Mouse (Mus musculus) liver, adult 2 months (tissue): ENCODE measurements at regions not wholly inside any gene's neighbourhood (a gene's known extent, or its start where the extent isn't known, plus 50 kb on each side); places are given as distances from the start of the nearest gene placed in this dataset.

ENCODE experiments used
- DNase-seq: peaks from one replicate; pipeline ENCODE4 v3.0.0-alpha.2; 2011; ENCODE audit warnings: low read depth, low spot score; ENCODE audit errors: extremely low read depth
- H3K27ac ChIP-seq: fragments of 200-500 bp; replicated peaks from 2 replicates; pipeline ENCODE4 v1.5.1; 2012; ENCODE audit warnings: low read depth, mild to moderate bottlenecking, control low read depth, inconsistent platforms, low read length; ENCODE audit not compliant: insufficient read depth
- H3K27me3 ChIP-seq: fragments of 200-500 bp; 2 replicates; pipeline ENCODE4 v1.6.1; 2012; ENCODE audit warnings: mild to moderate bottlenecking, moderate library complexity, low read length, inconsistent platforms; ENCODE audit not compliant: control insufficient read depth, insufficient read depth
- H3K36me3 ChIP-seq: fragments of 200-500 bp; 2 replicates; pipeline ENCODE4 v1.6.1; 2012; ENCODE audit warnings: low read length, inconsistent platforms; ENCODE audit not compliant: control insufficient read depth, insufficient read depth
- H3K4me1 ChIP-seq: fragments of 200-500 bp; 2 replicates; pipeline ENCODE4 v1.6.1; 2011; ENCODE audit warnings: low read length; ENCODE audit not compliant: control insufficient read depth, insufficient read depth
- H3K4me3 ChIP-seq: fragments of 200-500 bp; 2 replicates; pipeline ENCODE4 v1.5.1; 2011; ENCODE audit warnings: low read depth, mild to moderate bottlenecking, control low read depth, low read length, moderate library complexity; ENCODE audit not compliant: insufficient read depth
- H3K79me2 ChIP-seq: fragments of 200-500 bp; 2 replicates; pipeline ENCODE4 v1.6.1; 2012; ENCODE audit warnings: inconsistent platforms, mild to moderate bottlenecking, low read length, moderate library complexity; ENCODE audit not compliant: control insufficient read depth, insufficient read depth
- H3K9ac ChIP-seq: fragments of 200-500 bp; 2 replicates; pipeline ENCODE4 v1.6.1; 2012; ENCODE audit warnings: low read depth, mild to moderate bottlenecking, control low read depth, inconsistent platforms, low read length
- CTCF ChIP-seq: fragments of 200-500 bp; IDR thresholded peaks from 2 replicates; pipeline ENCODE4 v1.5.1; 2011; ENCODE audit warnings: low read depth, low read length, control low read depth
- POLR2A ChIP-seq: fragments of 200-500 bp; IDR thresholded peaks from 2 replicates; pipeline ENCODE4 v1.6.1; 2011; ENCODE audit warnings: low read length, control low read depth; ENCODE audit not compliant: insufficient read depth; ENCODE audit errors: extremely low read depth
- WGBS: fragments of 180-500 bp; shearing (Covaris S2); methylation state at CpG from one replicate; pipeline ENCODE4 v1.1.7; 2018; 5-methylcytosine and 5-hydroxymethylcytosine counted together

DNA sequence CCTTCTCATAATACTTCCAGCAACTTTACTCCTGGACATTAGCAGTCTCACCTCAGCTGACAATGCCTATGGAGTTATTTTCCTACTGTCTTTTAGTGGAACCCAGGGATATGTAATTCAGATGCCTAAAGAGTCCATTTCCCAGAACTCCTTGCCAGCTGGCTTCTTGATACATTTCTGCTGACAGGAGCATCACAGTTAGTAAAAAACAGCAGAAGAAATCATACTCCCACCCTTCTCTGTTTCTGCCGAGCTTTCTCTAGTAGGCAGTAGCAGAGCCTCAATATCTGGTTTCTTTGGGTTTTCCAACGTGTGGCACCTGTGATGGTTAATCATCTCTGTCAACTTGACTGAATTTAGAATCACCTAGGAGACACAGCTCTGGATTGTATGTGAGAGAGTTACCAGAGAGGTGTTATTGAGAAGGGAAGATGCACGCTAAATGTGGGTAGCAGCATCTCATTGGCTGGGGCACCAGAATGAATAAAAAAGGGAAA lies 269.1 kb upstream of the Ncam1 start:
- no peak for DNase-seq
- Histone ChIP-seq H3K4me3 (no peak overlapping the region), H3K79me2 (no peaks in the 10 kb centered on the region), H3K27me3 (no peaks in the 10 kb centered on the region; the same call in 1 of the 2 replicates), H3K36me3 (no peaks in the 10 kb centered on the region), H3K9ac (no peak overlapping the region), H3K27ac (no peak overlapping the region), H3K4me1 (no peaks in the 10 kb centered on the region)
- TF ChIP-seq CTCF (no peak), POLR2A (no peak)
- 72% methylated on average over 3 of the region's 3 CpGs for WGBS

DNA sequence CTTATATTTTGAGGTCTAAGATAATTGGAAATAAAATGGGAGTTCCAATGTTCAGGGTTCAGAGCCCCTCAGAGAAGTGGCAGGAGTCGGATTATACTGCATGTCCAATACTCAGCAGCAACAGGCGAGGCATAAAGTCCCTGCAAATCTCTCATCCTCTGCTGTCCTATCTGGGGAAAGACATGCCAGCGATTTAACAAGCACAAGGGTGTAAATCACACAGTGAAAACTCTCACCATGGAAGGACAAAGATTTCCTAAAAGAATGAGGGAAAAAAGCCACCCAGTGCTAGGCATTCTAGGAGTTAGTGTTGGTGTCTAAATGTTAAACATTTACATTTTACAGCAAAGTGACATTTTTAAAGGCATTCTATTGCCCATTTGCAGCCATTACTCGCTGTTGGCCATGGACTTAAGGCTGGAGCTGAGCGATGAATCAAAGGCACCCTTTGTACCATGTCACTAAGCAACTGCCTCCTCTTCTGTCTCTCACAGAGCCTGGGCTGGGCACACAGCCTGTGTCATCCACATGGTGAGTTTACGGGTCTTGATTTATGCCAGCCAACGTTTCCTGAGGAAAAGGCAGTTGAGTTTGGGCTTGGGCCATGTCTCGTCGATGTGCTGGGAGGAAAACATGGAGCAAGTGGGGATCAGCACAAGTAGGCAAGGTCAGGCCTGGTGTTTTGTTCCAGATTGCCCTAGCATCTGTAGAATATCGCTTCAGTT lies 265.9 kb upstream of the Ncam1 start:
- H3K27me3 ChIP-seq = no peaks in the 10 kb centered on the region; the same call in 1 of the 2 replicates
- 81% methylated on average over 10 of the region's 10 CpGs for WGBS

GRCm38 (mm10) chr9:50038231-50038630 lies 239.5 kb upstream of the Ncam1 start:
- Histone ChIP-seq H3K27me3 (no peaks in the 10 kb centered on the region), H3K79me2 (no peaks in the 10 kb centered on the region), H3K36me3 (no peaks in the 10 kb centered on the region), H3K9ac (no peak overlapping the region), H3K4me3 (no peak overlapping the region), H3K4me1 (no peaks in the 10 kb centered on the region), H3K27ac (no peak overlapping the region)
- DNase-seq = no peak
- 52% methylated on average over 11 of the region's 11 CpGs for WGBS
- TF ChIP-seq CTCF = no peak
- TF ChIP-seq POLR2A = no peak

More for the DNA sequence above, 265.9 kb upstream of the Ncam1 start:
- H3K4me1 ChIP-seq = no peaks in the 10 kb centered on the region
- no peak overlapping the region for H3K27ac ChIP-seq
- no peaks in the 10 kb centered on the region for H3K36me3 ChIP-seq
- H3K4me3 ChIP-seq = no peak overlapping the region
- no peaks in the 10 kb centered on the region for H3K79me2 ChIP-seq
- TF ChIP-seq CTCF = no peak
- no peak for TF ChIP-seq POLR2A
- DNase-seq = no peak
- no peak overlapping the region for H3K9ac ChIP-seq

GRCm38 (mm10) chr9:50032322-50033158 lies 233.8 kb upstream of the Ncam1 start:
- Histone ChIP-seq H3K36me3 (no peaks in the 10 kb centered on the region), H3K4me1 (no peaks in the 10 kb centered on the region), H3K79me2 (no peaks in the 10 kb centered on the region), H3K4me3 (no peak overlapping the region), H3K27ac (no peak overlapping the region), H3K9ac (no peak overlapping the region), H3K27me3 (0 out of 2 replicates have a peak, but pooled peaks cover 3% of the 10 kb centered on the region)
- 65% methylated on average over 9 of the region's 9 CpGs for WGBS
- TF ChIP-seq CTCF = no peak
- TF ChIP-seq POLR2A = no peak
- no peak for DNase-seq

GRCm38 (mm10) chr9:50031318-50031717 lies 232.6 kb upstream of the Ncam1 start:
- Histone ChIP-seq H3K79me2 (no peaks in the 10 kb centered on the region), H3K27me3 (0 out of 2 replicates have a peak, but pooled peaks cover 3% of the 10 kb centered on the region), H3K27ac (no peak overlapping the region), H3K36me3 (no peaks in the 10 kb centered on the region), H3K9ac (no peak overlapping the region), H3K4me1 (no peaks in the 10 kb centered on the region), H3K4me3 (no peak overlapping the region)
- DNase-seq = no peak
- TF ChIP-seq CTCF = no peak
- no peak for TF ChIP-seq POLR2A
- 57% methylated on average over 2 of the region's 2 CpGs for WGBS
